Mouse (Mus musculus) lung, embryonic 16.5 days (tissue): Measurements from ENCODE around the gene Tle3. TPM values are rescaled to one million over a fixed set of nuclear protein-coding genes. Genes with fewer than 3 reads are reported as not detected.

Experiments
- ATAC-seq: fragments of 200-750 bp; cut with Nextera tagmentation; 2 replicates; pipeline ENCODE4 v1.8.0; 2017; ENCODE audit warnings: low read depth, mild to moderate bottlenecking, moderate library complexity
- H3K27ac ChIP-seq: fragments of 300-500 bp; sonication (generic); 2 replicates; pipeline ENCODE4 v1.5.1; 2014; ENCODE audit warnings: mild to moderate bottlenecking, control low read depth, low read length
- H3K27me3 ChIP-seq: fragments of 300-500 bp; sonication (generic); 2 replicates; pipeline ENCODE4 v1.6.1; 2014; ENCODE audit warnings: low read depth, low read length, mixed read lengths; ENCODE audit not compliant: control insufficient read depth, insufficient read depth
- H3K36me3 ChIP-seq: fragments of 300-500 bp; sonication (generic); 2 replicates; pipeline ENCODE4 v1.6.1; 2014; ENCODE audit warnings: low read length; ENCODE audit not compliant: control insufficient read depth, insufficient read depth
- H3K4me1 ChIP-seq: fragments of 300-500 bp; sonication (generic); replicated peaks from 2 replicates; pipeline ENCODE4 v1.6.1; 2014; ENCODE audit warnings: low read length, mixed read lengths; ENCODE audit not compliant: control insufficient read depth, insufficient read depth
- H3K4me2 ChIP-seq: fragments of 300-500 bp; sonication (generic); 2 replicates; pipeline ENCODE4 v1.6.1; 2014; ENCODE audit warnings: low read depth, low read length, control low read depth
- H3K4me3 ChIP-seq: fragments of 300-500 bp; sonication (generic); 2 replicates; pipeline ENCODE4 v1.5.1; 2014; ENCODE audit warnings: mild to moderate bottlenecking, low read length, control low read depth
- H3K9ac ChIP-seq: fragments of 300-500 bp; sonication (generic); 2 replicates; pipeline ENCODE4 v1.6.1; 2014; ENCODE audit warnings: low read length, control low read depth
- H3K9me3 ChIP-seq: fragments of 300-500 bp; sonication (generic); 2 replicates; pipeline ENCODE4 v1.6.1; 2016; ENCODE audit warnings: low read length; ENCODE audit not compliant: control insufficient read depth
- WGBS: fragments of 180-500 bp; shearing (Covaris S2); extraction: QIAGEN DNeasy Blood & Tissue Kit; methylation state at CpG from one replicate; pipeline ENCODE4 v1.1.7; 2014; 5-methylcytosine and 5-hydroxymethylcytosine counted together
- polyA plus RNA-seq: library from polyadenylated mRNA; unstranded; fragments of >200 nt; fragmentation: Nextera tagmentation; extraction: Ambion mirVana; gene quantifications from 2 replicates; pipeline ENCODE4 v1.2.1, GENCODE M21; 2015

Tle3 gene
- polyA plus RNA-seq, 1 experiment from 2014 or later = 23.4 TPM

DNA sequence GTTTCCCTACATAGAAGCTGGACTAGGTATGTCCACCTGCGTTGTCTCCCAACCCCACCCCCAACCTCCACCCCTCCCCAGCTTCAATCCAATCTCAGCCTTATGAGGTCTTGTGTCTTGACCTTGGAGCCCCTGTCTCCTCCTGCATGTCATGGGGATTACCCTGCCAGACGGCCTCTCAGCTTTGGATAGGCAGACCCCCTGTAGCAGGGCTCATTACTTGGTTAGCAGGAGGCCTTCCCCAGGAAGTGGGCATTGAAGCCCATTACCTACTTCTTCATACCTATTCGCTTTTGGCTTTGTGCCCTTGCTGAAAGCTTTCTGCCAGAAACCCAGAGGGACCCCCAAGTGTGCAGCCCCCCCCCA, 32.4 kb downstream of the Tle3 start:
- Histone ChIP-seq H3K9ac (no peak overlapping the region), H3K4me1 (peaks cover 28% of the 10 kb centered on the region)

DNA sequence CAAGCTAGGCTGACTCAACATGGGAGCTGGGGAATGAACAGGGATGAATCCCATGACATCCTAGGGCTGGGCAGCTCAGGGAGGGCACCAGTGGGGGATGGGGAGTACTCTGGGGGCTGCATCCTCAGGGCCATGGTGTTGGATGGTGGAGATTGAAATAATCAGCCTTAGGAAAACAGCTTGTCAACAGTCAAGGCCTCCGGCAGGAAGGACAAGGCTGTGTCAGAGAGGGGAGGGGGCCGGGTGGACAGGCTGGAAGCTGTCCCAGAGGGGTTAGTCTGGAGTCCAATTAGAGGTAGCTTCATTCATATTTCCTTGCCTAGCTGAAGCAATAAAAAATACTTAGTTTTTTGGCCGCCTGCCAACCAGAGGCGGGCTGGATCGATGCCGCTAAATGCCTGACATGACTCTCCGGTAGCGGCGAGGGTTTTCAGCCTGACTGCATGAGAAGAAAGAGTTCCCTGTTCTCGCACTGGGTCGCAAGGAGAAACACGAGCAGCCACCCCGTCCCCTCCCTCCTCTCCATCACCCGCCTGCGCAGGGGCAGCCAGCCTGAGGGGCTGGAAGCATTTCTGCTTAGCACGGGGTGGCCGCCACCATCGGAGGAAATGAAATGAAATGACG, 32.9 kb downstream of the Tle3 start:
- H3K9ac ChIP-seq = no peak overlapping the region
- H3K27ac ChIP-seq = peak overlapping the region; percentile 47
- no peak overlapping the region for H3K4me3 ChIP-seq
- H3K27me3 ChIP-seq = no peaks in the 10 kb centered on the region
- H3K36me3 ChIP-seq = peaks cover 39% of the 10 kb centered on the region
- H3K4me2 ChIP-seq = peak overlapping the region; percentile 17
- H3K9me3 ChIP-seq = no peaks in the 10 kb centered on the region
- peak; percentile 90 for ATAC-seq
- peaks cover 28% of the 10 kb centered on the region for H3K4me1 ChIP-seq
- WGBS = 20% methylated on average over 19 of the region's 19 CpGs

More for the DNA sequence above, 32.4 kb downstream of the Tle3 start:
- peak; percentile 11; the same call in 1 of the 2 replicates for ATAC-seq
- H3K27me3 ChIP-seq = no peaks in the 10 kb centered on the region
- H3K4me3 ChIP-seq = no peak overlapping the region
- 56% methylated on average over 3 of the region's 3 CpGs for WGBS
- H3K9me3 ChIP-seq = no peaks in the 10 kb centered on the region
- peak overlapping the region; percentile 47 for H3K27ac ChIP-seq
- no peak overlapping the region; the same call in 1 of the 2 replicates for H3K4me2 ChIP-seq
- H3K36me3 ChIP-seq = peaks cover 35% of the 10 kb centered on the region

- ATAC-seq = no peak
- Histone ChIP-seq H3K27me3 (no peaks in the 10 kb centered on the region), H3K27ac (no peak overlapping the region), H3K4me2 (no peak overlapping the region), H3K9me3 (no peaks in the 10 kb centered on the region), H3K9ac (no peak overlapping the region), H3K4me1 (peaks cover 24% of the 10 kb centered on the region), H3K36me3 (peaks cover 52% of the 10 kb centered on the region), H3K4me3 (no peak overlapping the region)
- WGBS = 87% methylated on average over 1 of the region's 1 CpGs
Measured at GRCm38 (mm10) chr9:61406343-61406742, 34.2 kb downstream of the Tle3 start.

GRCm38 (mm10) chr9:61409046-61409445, 36.9 kb downstream of the Tle3 start:
- no peak overlapping the region for H3K4me2 ChIP-seq
- H3K4me3 ChIP-seq = no peak overlapping the region
- 83% methylated on average over 8 of the region's 8 CpGs for WGBS
- H3K9ac ChIP-seq = no peak overlapping the region
- H3K27ac ChIP-seq = no peak overlapping the region
- no peaks in the 10 kb centered on the region for H3K9me3 ChIP-seq
- no peaks in the 10 kb centered on the region for H3K27me3 ChIP-seq
- ATAC-seq = no peak
- peaks cover 78% of the 10 kb centered on the region for H3K36me3 ChIP-seq
- H3K4me1 ChIP-seq = peaks cover 16% of the 10 kb centered on the region

- Histone ChIP-seq H3K4me1 (no peaks in the 10 kb centered on the region), H3K4me3 (no peak overlapping the region), H3K9me3 (no peaks in the 10 kb centered on the region), H3K27ac (no peak overlapping the region), H3K36me3 (peaks cover 86% of the 10 kb centered on the region), H3K9ac (no peak overlapping the region), H3K27me3 (no peaks in the 10 kb centered on the region), H3K4me2 (no peak overlapping the region)
- no peak for ATAC-seq
- WGBS = 84% methylated on average over 14 of the region's 14 CpGs
Measured at GRCm38 (mm10) chr9:61413665-61414456, 41.7 kb downstream of the Tle3 start.

GRCm38 (mm10) chr9:61416571-61416970, 44.4 kb downstream of the Tle3 start:
- no peak overlapping the region for H3K27ac ChIP-seq
- H3K36me3 ChIP-seq = peaks cover 63% of the 10 kb centered on the region
- no peak overlapping the region for H3K9ac ChIP-seq
- no peaks in the 10 kb centered on the region for H3K9me3 ChIP-seq
- H3K27me3 ChIP-seq = no peaks in the 10 kb centered on the region
- no peak overlapping the region for H3K4me2 ChIP-seq
- no peak for ATAC-seq
- no peaks in the 10 kb centered on the region for H3K4me1 ChIP-seq
- WGBS = 44% methylated on average over 9 of the region's 9 CpGs
- H3K4me3 ChIP-seq = no peak overlapping the region

DNA sequence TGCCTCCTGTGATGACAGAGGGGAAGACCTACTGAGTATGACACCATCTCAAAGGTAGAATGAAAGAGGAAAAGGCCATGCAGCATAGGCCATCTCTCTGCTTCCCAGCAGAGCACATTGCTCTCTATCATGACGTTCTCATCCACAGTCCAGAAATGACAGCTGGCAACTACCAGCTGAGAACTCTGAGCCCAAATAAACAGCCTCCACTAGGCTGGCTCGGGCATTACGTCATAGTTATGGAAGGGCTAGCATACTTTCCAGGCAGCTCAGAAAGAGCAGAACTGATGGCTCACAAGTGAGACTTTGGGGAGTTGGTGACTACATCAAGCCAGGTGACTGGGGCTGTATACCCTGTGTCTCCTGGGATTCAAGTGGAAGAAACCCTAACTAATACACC, 49.5 kb downstream of the Tle3 start:
- no peak for ATAC-seq
- Histone ChIP-seq H3K9ac (no peak overlapping the region), H3K4me1 (no peaks in the 10 kb centered on the region), H3K4me2 (no peak overlapping the region), H3K36me3 (peaks cover 15% of the 10 kb centered on the region), H3K27ac (no peak overlapping the region), H3K9me3 (no peaks in the 10 kb centered on the region), H3K4me3 (no peak overlapping the region), H3K27me3 (no peaks in the 10 kb centered on the region)
- 75% methylated on average over 3 of the region's 3 CpGs for WGBS

GRCm38 (mm10) chr9:61424245-61424644, 52.1 kb downstream of the Tle3 start:
- no peak overlapping the region for H3K4me3 ChIP-seq
- no peaks in the 10 kb centered on the region; the same call in 1 of the 2 replicates for H3K27me3 ChIP-seq
- no peak for ATAC-seq
- no peaks in the 10 kb centered on the region for H3K4me1 ChIP-seq
- no peak overlapping the region for H3K9ac ChIP-seq
- no peaks in the 10 kb centered on the region for H3K9me3 ChIP-seq
- no peak overlapping the region for H3K27ac ChIP-seq
- no peak overlapping the region for H3K4me2 ChIP-seq
- H3K36me3 ChIP-seq = peaks cover 1% of the 10 kb centered on the region; the same call in 1 of the 2 replicates
- WGBS = 66% methylated on average over 3 of the region's 3 CpGs

- Histone ChIP-seq H3K4me2 (no peak overlapping the region), H3K27ac (no peak overlapping the region), H3K9ac (no peak overlapping the region), H3K36me3 (no peaks in the 10 kb centered on the region), H3K9me3 (no peaks in the 10 kb centered on the region), H3K27me3 (no peaks in the 10 kb centered on the region; the same call in 1 of the 2 replicates), H3K4me1 (no peaks in the 10 kb centered on the region), H3K4me3 (no peak overlapping the region)
- no peak for ATAC-seq
- WGBS = 66% methylated on average over 7 of the region's 7 CpGs
Measured at GRCm38 (mm10) chr9:61426493-61426892, 54.3 kb downstream of the Tle3 start.
